Mouse (Mus musculus) heart, postnatal 36 days (tissue): ENCODE measurements around the gene I0C0044D17Rik. TPM values are rescaled to one million over a fixed set of nuclear protein-coding genes. Genes with fewer than 3 reads are reported as not detected.

Experiments
- DNase-seq, 2 experiments: peaks; one replicate each; pipeline ENCODE4 v3.0.0; 2021 to 2022
- intact Hi-C: fragments of 180-260 bp; cut with DNase I; formaldehyde crosslinking; loops from one replicate; pipeline ENCODE4 v1.15.1; 2025
- total RNA-seq, 2 experiments: library from RNA; stranded (reverse); gene quantifications; 2 replicates each; pipeline ENCODE4 v1.2.3; 2021

I0C0044D17Rik gene
- total RNA-seq, 2 experiments from 2014 or later: not detected

GRCm38 (mm10) chr4:98785851-98786250, 37.8 kb downstream of the I0C0044D17Rik start:
- DNase-seq: no peak
- intact Hi-C loops: no loop called here

GRCm38 (mm10) chr4:98778219-98778618, 45.4 kb downstream of the I0C0044D17Rik start:
- DNase-seq: no peak
- intact Hi-C loops: no loop called here

GRCm38 (mm10) chr4:98777464-98777863, 46.2 kb downstream of the I0C0044D17Rik start:
- no peak for DNase-seq
- intact Hi-C loops: no loop called here

- DNase-seq: no peak
- intact Hi-C loops: no loop called here
Measured at GRCm38 (mm10) chr4:98776721-98777427, 46.8 kb downstream of the I0C0044D17Rik start.

GRCm38 (mm10) chr4:98773785-98774184, 49.9 kb downstream of the I0C0044D17Rik start:
- intact Hi-C loops: no loop called here
- DNase-seq: no peak

Other genes with a start within 250 kb of the I0C0044D17Rik start
- gene L1td1, start 97.1 kb downstream of the I0C0044D17Rik start, total RNA-seq: not detected
- gene Kank4, start 6.3 kb downstream of the I0C0044D17Rik start, total RNA-seq: under 1 TPM; 0.35 to 0.86 TPM
- 10 to 100 TPM; 15.6 to 18.7 TPM for gene Usp1, start 100.0 kb upstream of the I0C0044D17Rik start, total RNA-seq
- gene Angptl3, start 207.1 kb upstream of the I0C0044D17Rik start, total RNA-seq: 1 to 10 TPM; 3.2 to 3.7 TPM